Mouse (Mus musculus): Measurements from ENCODE around the gene Olfr910.

GRCm38 (mm10) chr9:38579878-38580277 is 42.2 kb downstream of the Olfr910 start, which contains the start of gene Olfr912:
- TF ChIP-seq POLR2A (IDR thresholded peaks at IDR 0.05; ENCODE audit: insufficient read depth, low read depth, low read length) (no peak), CTCF (IDR thresholded peaks at IDR 0.05; ENCODE audit: insufficient read depth, low read depth, low read length) (no peak)
